Mouse (Mus musculus): Measurements from ENCODE around the gene Mafg.

- TF ChIP-seq TCF12 (IDR thresholded peaks at IDR 0.05; ENCODE audit: low read depth, low read length) = peak; percentile 48; the same call in 1 of the 2 replicates
- peak; percentile 44 for TF ChIP-seq HCFC1 (IDR thresholded peaks at IDR 0.05; ENCODE audit: low read depth, low read length)
- no peak for TF ChIP-seq ZNF384 (IDR thresholded peaks at IDR 0.05; ENCODE audit: low read depth, low read length)
- TF ChIP-seq RAD21 (IDR thresholded peaks at IDR 0.05; ENCODE audit: low read depth, low read length) = no peak
- peak; percentile 93 for TF ChIP-seq MAFK (IDR thresholded peaks at IDR 0.05; ENCODE audit: insufficient replicate concordance, low read length)
- no peak; the same call in 1 of the 2 replicates for TF ChIP-seq SMC3 (IDR thresholded peaks at IDR 0.05; ENCODE audit: low read depth, low read length)
- TF ChIP-seq CTCF (conservative IDR thresholded peaks at IDR 0.05 in 1 of 2, IDR thresholded peaks at IDR 0.05 in 1 of 2; ENCODE audit: low read depth in 2 of 2, low read length in 2 of 2) = peak in 1 of 2 experiments; percentile 14; a peak in 1 of 4 replicates
- no peak for TF ChIP-seq ZKSCAN1 (IDR thresholded peaks at IDR 0.05; ENCODE audit: borderline replicate concordance, low read depth, low read length)
- no peak for TF ChIP-seq USF1 (IDR thresholded peaks at IDR 0.05; ENCODE audit: low read depth, low read length)
Observed at GRCm38 (mm10) chr11:120632559-120633519, 561 bp downstream of the Mafg start.

Data from CH12.LX (cell line).